Mouse (Mus musculus) ES-Bruce4 (cell line): Measurements from ENCODE around the gene Adcy9.

Experiments used
- CTCF ChIP-seq: IDR thresholded peaks from one replicate; pipeline ENCODE4 v1.8.1; 2011; ENCODE audit warnings: low read depth, low read length
- POLR2A ChIP-seq: IDR thresholded peaks from one replicate; pipeline ENCODE4 v1.8.1; 2011; ENCODE audit warnings: low read length; ENCODE audit not compliant: insufficient read depth

DNA sequence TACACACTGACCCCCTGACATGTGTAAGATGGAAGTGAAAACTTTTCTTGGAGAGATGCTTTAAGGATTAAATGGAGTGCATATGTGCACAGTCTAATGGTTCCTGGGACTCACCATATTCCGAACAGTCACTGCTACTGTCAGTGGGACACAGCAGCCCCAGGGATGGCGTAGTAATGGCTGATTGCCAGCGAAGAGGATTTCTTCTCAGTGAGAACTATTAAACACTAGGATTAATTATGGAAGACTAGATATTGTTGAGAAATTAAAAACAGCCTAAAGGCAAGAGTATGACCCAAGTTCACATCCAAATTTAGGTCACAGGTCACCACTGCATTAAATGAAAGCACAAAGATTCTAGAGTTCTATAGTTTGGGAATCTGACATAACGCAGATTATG lies 105.4 kb downstream of the Adcy9 start:
- TF ChIP-seq POLR2A (no peak), CTCF (no peak)
